Mouse (Mus musculus) midbrain, embryonic 12.5 days (tissue): ENCODE data around the gene Gm20517. TPM values are rescaled to one million over a fixed set of nuclear protein-coding genes. Genes with fewer than 3 reads are reported as not detected.

ENCODE experiments used
- ATAC-seq: fragments of 200-750 bp; cut with Nextera tagmentation; 2 replicates; pipeline ENCODE4 v1.8.0; 2017; ENCODE audit warnings: low read depth, moderate TSS enrichment, moderate library complexity; ENCODE audit not compliant: low FRiP score
- H3K27ac ChIP-seq: fragments of 300-500 bp; sonication (generic); replicated peaks from 2 replicates; pipeline ENCODE4 v1.5.1; 2016; ENCODE audit warnings: mild to moderate bottlenecking
- H3K27me3 ChIP-seq: fragments of 300-500 bp; sonication (generic); 2 replicates; pipeline ENCODE4 v1.6.1; 2016; ENCODE audit warnings: mild to moderate bottlenecking
- H3K36me3 ChIP-seq: fragments of 300-500 bp; sonication (generic); 2 replicates; pipeline ENCODE4 v1.6.1; 2016
- H3K4me1 ChIP-seq: fragments of 300-500 bp; sonication (generic); 2 replicates; pipeline ENCODE4 v1.6.1; 2016
- H3K4me2 ChIP-seq: fragments of 300-500 bp; sonication (generic); replicated peaks from 2 replicates; pipeline ENCODE4 v1.6.1; 2016; ENCODE audit warnings: mild to moderate bottlenecking, moderate library complexity
- H3K4me3 ChIP-seq: fragments of 300-500 bp; sonication (generic); 2 replicates; pipeline ENCODE4 v1.5.1; 2016; ENCODE audit warnings: mild to moderate bottlenecking
- H3K9ac ChIP-seq: fragments of 300-500 bp; sonication (generic); replicated peaks from 2 replicates; pipeline ENCODE4 v1.6.1; 2016; ENCODE audit warnings: mild to moderate bottlenecking, moderate library complexity
- H3K9me3 ChIP-seq: fragments of 300-500 bp; sonication (generic); 2 replicates; pipeline ENCODE4 v1.6.1; 2016; ENCODE audit warnings: mild to moderate bottlenecking
- WGBS: fragments of 180-500 bp; shearing (Covaris S2); methylation state at CpG from one replicate; pipeline ENCODE4 v1.1.7; 2016; 5-methylcytosine and 5-hydroxymethylcytosine counted together
- polyA plus RNA-seq: library from polyadenylated mRNA; unstranded; fragments of >200 nt; fragmentation: Nextera tagmentation; extraction: Ambion mirVana; gene quantifications from 2 replicates; pipeline ENCODE4 v1.2.1, GENCODE M21; 2016

The Gm20517 gene
- 2.2 and 2.5 TPM in 2 replicates for polyA plus RNA-seq

- ATAC-seq, result peak; percentile 96
- H3K4me1 ChIP-seq, result peaks cover 27% of the 10 kb centered on the region
- WGBS, result under 1% methylated on average over 59 of the region's 59 CpGs
- H3K4me2 ChIP-seq, result peak within 1 kb of the TSS; percentile 90
- peak within 1 kb of the TSS; percentile 75 for H3K9ac ChIP-seq
- H3K36me3 ChIP-seq, result peaks cover 41% of the 10 kb centered on the region
- H3K9me3 ChIP-seq, result no peaks in the 10 kb centered on the region
- H3K4me3 ChIP-seq, result peak within 1 kb of the TSS; percentile 76
- H3K27me3 ChIP-seq, result no peaks in the 10 kb centered on the region
- H3K27ac ChIP-seq, result peak within 1 kb of the TSS; percentile 60; the same call in 1 of the 2 replicates
These were observed at the start of gene Gm20517, which contains the start of the genes Bysl and Med20 for GRCm38 (mm10) chr17:47610849-47611660. TSS of gene Gm20517 (plus strand) at chr17:47611589. TSS of gene Bysl (minus strand) at chr17:47611492. TSS of gene Med20 (plus strand) at chr17:47611582.

DNA sequence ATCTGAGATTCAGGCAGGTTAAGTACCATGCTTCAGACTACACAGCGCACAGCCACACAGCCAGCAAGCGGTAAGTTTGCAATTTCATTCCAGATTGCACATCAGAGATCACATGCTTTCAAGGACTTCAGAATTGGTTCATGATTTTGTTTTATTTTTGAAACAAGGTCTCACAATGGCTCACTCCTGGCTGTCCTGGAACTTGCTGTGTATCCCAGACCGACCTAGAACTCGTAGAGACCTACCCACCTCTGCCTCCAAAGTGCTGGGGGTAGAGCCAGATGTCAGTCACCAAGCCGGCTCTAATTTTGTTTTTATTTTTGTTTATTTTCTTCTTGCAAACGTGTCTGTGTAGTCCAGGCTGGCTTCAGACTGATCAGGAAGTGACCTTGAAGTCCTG lies 48.5 kb upstream of the Gm20517 start:
- Histone ChIP-seq H3K4me2 (no peak overlapping the region), H3K9me3 (no peaks in the 10 kb centered on the region), H3K4me1 (peaks cover 3% of the 10 kb centered on the region), H3K27me3 (no peaks in the 10 kb centered on the region), H3K36me3 (no peaks in the 10 kb centered on the region), H3K27ac (no peak overlapping the region), H3K9ac (no peak overlapping the region), H3K4me3 (no peak overlapping the region)
- WGBS, result 78% methylated on average over 6 of the region's 6 CpGs
- no peak for ATAC-seq

DNA sequence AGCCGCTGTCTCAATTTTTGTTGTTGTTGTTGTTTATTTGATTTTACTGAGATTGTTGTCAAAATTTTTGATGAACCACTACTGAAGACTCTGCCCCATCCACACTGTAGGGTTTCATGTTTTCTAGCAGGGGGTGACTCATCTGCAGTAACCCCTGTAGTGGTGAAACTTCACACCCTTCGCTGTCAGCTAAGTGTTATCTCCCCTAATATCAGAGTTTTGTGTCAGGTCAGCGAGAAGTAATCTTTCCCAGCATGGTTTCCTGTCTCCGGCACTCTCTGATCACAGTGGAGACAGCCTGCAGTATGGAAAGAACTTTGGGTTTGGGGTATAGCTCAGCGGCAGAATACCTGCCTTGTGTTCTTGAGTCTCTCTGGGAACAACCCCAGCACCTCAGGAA lies 46.8 kb upstream of the Gm20517 start:
- ATAC-seq, result no peak
- Histone ChIP-seq H3K4me3 (no peak overlapping the region), H3K9ac (no peak overlapping the region), H3K4me2 (no peak overlapping the region), H3K27ac (no peak overlapping the region), H3K27me3 (no peaks in the 10 kb centered on the region), H3K9me3 (no peaks in the 10 kb centered on the region), H3K36me3 (no peaks in the 10 kb centered on the region), H3K4me1 (peaks cover 10% of the 10 kb centered on the region)
- WGBS, result 88% methylated on average over 5 of the region's 5 CpGs

GRCm38 (mm10) chr17:47566133-47566532 lies 45.3 kb upstream of the Gm20517 start:
- Histone ChIP-seq H3K36me3 (no peaks in the 10 kb centered on the region), H3K4me3 (no peak overlapping the region), H3K9ac (no peak overlapping the region), H3K4me2 (no peak overlapping the region), H3K27ac (no peak overlapping the region), H3K9me3 (no peaks in the 10 kb centered on the region), H3K4me1 (peaks cover 10% of the 10 kb centered on the region), H3K27me3 (no peaks in the 10 kb centered on the region)
- peak; percentile 74 for ATAC-seq
- WGBS, result 12% methylated on average over 2 of the region's 2 CpGs

DNA sequence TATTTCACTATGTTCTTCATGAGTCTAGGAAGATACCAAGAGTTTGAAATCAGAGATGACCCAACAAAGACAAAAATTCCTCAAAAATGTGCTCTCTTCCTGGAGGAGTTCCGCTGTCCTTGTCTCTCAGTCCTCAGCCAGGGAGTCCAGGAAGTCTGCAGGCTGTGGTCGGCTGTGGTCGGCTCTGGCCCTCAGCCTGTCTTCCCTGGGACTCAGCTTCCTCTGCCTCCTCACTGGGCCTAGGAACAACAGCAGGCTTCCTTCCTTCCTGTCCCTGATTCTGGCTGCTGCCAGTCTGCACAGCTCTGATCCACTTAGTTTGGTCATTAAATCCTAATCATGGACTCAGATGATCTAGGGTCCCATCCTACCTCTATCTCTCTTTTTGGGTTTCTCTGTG lies 44.1 kb upstream of the Gm20517 start:
- peaks cover 14% of the 10 kb centered on the region for H3K4me1 ChIP-seq
- H3K9me3 ChIP-seq, result no peaks in the 10 kb centered on the region
- no peak overlapping the region for H3K27ac ChIP-seq
- no peak overlapping the region for H3K4me3 ChIP-seq
- WGBS, result 77% methylated on average over 3 of the region's 3 CpGs
- H3K9ac ChIP-seq, result no peak overlapping the region
- no peaks in the 10 kb centered on the region for H3K27me3 ChIP-seq
- H3K36me3 ChIP-seq, result no peaks in the 10 kb centered on the region
- no peak for ATAC-seq
- no peak overlapping the region for H3K4me2 ChIP-seq

DNA sequence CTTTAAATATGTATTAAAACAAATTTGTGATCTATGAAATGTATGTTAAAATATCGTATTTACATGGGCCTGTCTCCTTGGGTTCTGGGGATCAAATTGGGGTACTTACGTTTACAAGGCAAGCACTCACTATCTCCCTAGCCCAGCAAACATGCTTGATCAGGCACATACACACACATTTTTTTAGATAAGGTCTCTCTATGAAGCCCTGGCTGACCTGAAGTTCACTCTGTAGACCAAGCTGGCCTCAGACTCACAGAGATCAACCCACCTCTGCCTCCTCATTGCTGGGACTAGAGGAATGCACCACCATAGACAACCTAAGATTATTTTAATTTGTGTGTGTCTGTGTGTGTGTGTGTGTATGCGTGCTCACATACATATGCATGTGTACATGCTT lies 43.0 kb upstream of the Gm20517 start:
- no peak overlapping the region for H3K4me3 ChIP-seq
- peaks cover 14% of the 10 kb centered on the region for H3K4me1 ChIP-seq
- H3K4me2 ChIP-seq, result no peak overlapping the region
- H3K36me3 ChIP-seq, result no peaks in the 10 kb centered on the region
- ATAC-seq, result no peak
- no peaks in the 10 kb centered on the region for H3K27me3 ChIP-seq
- 88% methylated on average over 3 of the region's 3 CpGs for WGBS
- H3K27ac ChIP-seq, result no peak overlapping the region
- H3K9ac ChIP-seq, result no peak overlapping the region
- H3K9me3 ChIP-seq, result no peaks in the 10 kb centered on the region

DNA sequence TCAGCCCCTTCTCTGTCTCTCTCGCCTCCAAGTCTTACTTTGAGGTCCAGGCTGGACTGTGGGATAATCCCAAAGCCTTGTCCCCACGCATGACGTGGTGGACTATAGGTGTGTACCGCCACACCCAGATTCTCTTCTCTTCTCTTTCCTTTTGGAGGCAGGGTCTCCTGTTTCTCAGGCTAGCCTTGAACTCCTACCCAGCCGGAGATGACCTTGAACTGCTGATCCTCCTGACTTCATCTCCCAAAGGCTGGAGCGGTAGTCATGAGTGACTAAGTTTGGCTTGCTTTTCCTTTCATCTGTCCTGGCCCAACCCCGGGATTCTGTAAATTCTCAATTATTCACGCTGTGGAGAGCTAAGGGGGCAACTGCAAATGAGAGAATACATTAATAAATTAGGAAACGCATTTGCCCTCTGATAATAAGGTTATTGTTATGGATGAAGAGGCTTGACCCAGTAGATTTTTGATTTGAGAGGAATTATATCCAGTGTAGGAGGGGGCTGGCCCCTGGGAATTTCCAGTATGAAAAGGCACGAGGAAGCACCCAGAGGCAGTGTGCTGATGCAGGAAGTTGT lies 42.4 kb upstream of the Gm20517 start:
- Histone ChIP-seq H3K4me2 (no peak overlapping the region), H3K9ac (no peak overlapping the region), H3K27me3 (no peaks in the 10 kb centered on the region), H3K4me3 (no peak overlapping the region), H3K27ac (no peak overlapping the region), H3K36me3 (no peaks in the 10 kb centered on the region), H3K9me3 (no peaks in the 10 kb centered on the region), H3K4me1 (peaks cover 14% of the 10 kb centered on the region)
- peak; percentile 74 for ATAC-seq
- 50% methylated on average over 10 of the region's 10 CpGs for WGBS

- 0 out of 2 replicates have a peak, but pooled peaks cover 4% of the 10 kb centered on the region for H3K27me3 ChIP-seq
- no peak overlapping the region for H3K4me3 ChIP-seq
- H3K4me2 ChIP-seq, result no peak overlapping the region
- no peaks in the 10 kb centered on the region for H3K36me3 ChIP-seq
- peaks cover 14% of the 10 kb centered on the region; the same call in 1 of the 2 replicates for H3K4me1 ChIP-seq
- H3K9me3 ChIP-seq, result no peaks in the 10 kb centered on the region
- ATAC-seq, result no peak
- H3K9ac ChIP-seq, result no peak overlapping the region
- H3K27ac ChIP-seq, result no peak overlapping the region
- WGBS, result 13% methylated on average over 7 of the region's 7 CpGs
These were observed 39.8 kb upstream of the Gm20517 start for GRCm38 (mm10) chr17:47571621-47572020.

GRCm38 (mm10) chr17:47572436-47572835 lies 39.0 kb upstream of the Gm20517 start:
- Histone ChIP-seq H3K36me3 (no peaks in the 10 kb centered on the region), H3K27ac (no peak overlapping the region), H3K4me1 (peaks cover 14% of the 10 kb centered on the region; the same call in 1 of the 2 replicates), H3K9ac (no peak overlapping the region), H3K4me2 (no peak overlapping the region), H3K9me3 (no peaks in the 10 kb centered on the region), H3K4me3 (no peak overlapping the region), H3K27me3 (0 out of 2 replicates have a peak, but pooled peaks cover 4% of the 10 kb centered on the region)
- no peak for ATAC-seq

- WGBS, result 86% methylated on average over 8 of the region's 8 CpGs
- H3K27ac ChIP-seq, result no peak overlapping the region
- 0 out of 2 replicates have a peak, but pooled peaks cover 4% of the 10 kb centered on the region for H3K27me3 ChIP-seq
- no peaks in the 10 kb centered on the region for H3K9me3 ChIP-seq
- H3K4me2 ChIP-seq, result no peak overlapping the region
- no peak overlapping the region for H3K9ac ChIP-seq
- no peak for ATAC-seq
- peaks cover 8% of the 10 kb centered on the region; the same call in 1 of the 2 replicates for H3K4me1 ChIP-seq
- no peak overlapping the region for H3K4me3 ChIP-seq
- H3K36me3 ChIP-seq, result no peaks in the 10 kb centered on the region
These were observed 37.4 kb upstream of the Gm20517 start for GRCm38 (mm10) chr17:47574028-47574427.

DNA sequence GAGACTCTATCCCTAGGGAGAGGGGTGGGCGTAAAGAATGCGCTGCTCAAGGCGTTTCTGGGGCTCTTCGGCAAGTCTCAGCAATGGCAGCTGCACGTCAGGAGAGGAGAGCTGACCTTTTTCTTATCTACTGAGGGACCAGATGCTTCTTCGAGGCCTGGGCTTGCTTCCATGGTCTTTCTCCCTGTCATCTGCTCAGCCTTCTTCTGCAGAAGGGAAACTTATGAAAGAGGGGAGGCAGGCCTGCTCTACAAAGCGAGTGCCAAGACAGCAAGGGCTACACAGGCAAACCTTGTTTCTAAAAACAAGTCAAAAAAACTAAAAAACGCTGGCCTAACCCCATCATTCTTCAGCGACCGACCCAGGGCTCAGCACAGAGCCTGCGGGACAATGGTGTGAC lies 36.6 kb upstream of the Gm20517 start:
- Histone ChIP-seq H3K9me3 (no peaks in the 10 kb centered on the region), H3K9ac (no peak overlapping the region), H3K4me1 (peaks cover 7% of the 10 kb centered on the region; the same call in 1 of the 2 replicates), H3K36me3 (no peaks in the 10 kb centered on the region), H3K27me3 (0 out of 2 replicates have a peak, but pooled peaks cover 4% of the 10 kb centered on the region), H3K4me3 (no peak overlapping the region), H3K27ac (no peak overlapping the region), H3K4me2 (no peak overlapping the region)
- no peak for ATAC-seq
- 82% methylated on average over 11 of the region's 11 CpGs for WGBS

GRCm38 (mm10) chr17:47578655-47579054 lies 32.7 kb upstream of the Gm20517 start:
- H3K36me3 ChIP-seq, result no peaks in the 10 kb centered on the region
- no peak overlapping the region for H3K9ac ChIP-seq
- H3K9me3 ChIP-seq, result no peaks in the 10 kb centered on the region
- H3K27me3 ChIP-seq, result 0 out of 2 replicates have a peak, but pooled peaks cover 4% of the 10 kb centered on the region
- H3K4me1 ChIP-seq, result 0 out of 2 replicates have a peak, but pooled peaks cover 3% of the 10 kb centered on the region
- ATAC-seq, result no peak
- H3K4me3 ChIP-seq, result no peak overlapping the region
- 90% methylated on average over 6 of the region's 6 CpGs for WGBS
- no peak overlapping the region for H3K27ac ChIP-seq
- no peak overlapping the region for H3K4me2 ChIP-seq
